Mouse (Mus musculus) limb, embryonic 14.5 days (tissue): ENCODE data around the gene Rcor3. TPM values are rescaled to one million over a fixed set of nuclear protein-coding genes. Genes with fewer than 3 reads are reported as not detected.

Experiments used
- ATAC-seq: fragments of 200-750 bp; cut with Nextera tagmentation; 2 replicates; pipeline ENCODE4 v1.8.0; 2017; ENCODE audit warnings: low read depth, moderate number of reproducible peaks, moderate TSS enrichment; ENCODE audit not compliant: low FRiP score
- DNase-seq: peaks from one replicate; pipeline ENCODE4 v3.0.0-alpha.2; 2015; ENCODE audit warnings: low spot score
- H3K27ac ChIP-seq: fragments of 300-500 bp; sonication (generic); replicated peaks from 2 replicates; pipeline ENCODE4 v1.5.1; 2014; ENCODE audit warnings: low read depth, mild to moderate bottlenecking, low read length, moderate library complexity, mixed read lengths
- H3K27me3 ChIP-seq: fragments of 300-500 bp; sonication (generic); 2 replicates; pipeline ENCODE4 v1.6.1; 2014; ENCODE audit warnings: low read length, mixed read lengths; ENCODE audit not compliant: control insufficient read depth, insufficient read depth
- H3K36me3 ChIP-seq: fragments of 300-500 bp; sonication (generic); 2 replicates; pipeline ENCODE4 v1.6.1; 2014; ENCODE audit warnings: mild to moderate bottlenecking, low read length, moderate library complexity, mixed read lengths; ENCODE audit not compliant: control insufficient read depth, insufficient read depth
- H3K4me1 ChIP-seq: fragments of 300-500 bp; sonication (generic); 2 replicates; pipeline ENCODE4 v1.6.1; 2014; ENCODE audit warnings: antibody characterized with exemption, low read length, mixed read lengths; ENCODE audit not compliant: control insufficient read depth, insufficient read depth
- H3K4me2 ChIP-seq: fragments of 300-500 bp; sonication (generic); replicated peaks from 2 replicates; pipeline ENCODE4 v1.6.1; 2014; ENCODE audit warnings: low read depth, mild to moderate bottlenecking, low read length, moderate library complexity; ENCODE audit not compliant: severe bottlenecking
- H3K4me3 ChIP-seq: fragments of 300-500 bp; sonication (generic); replicated peaks from 2 replicates; pipeline ENCODE4 v1.5.1; 2014; ENCODE audit warnings: low read length
- H3K9ac ChIP-seq: fragments of 300-500 bp; sonication (generic); 2 replicates; pipeline ENCODE4 v1.6.1; 2014; ENCODE audit warnings: mild to moderate bottlenecking, low read depth, low read length, moderate library complexity; ENCODE audit not compliant: severe bottlenecking
- H3K9me3 ChIP-seq: fragments of 300-500 bp; sonication (generic); 2 replicates; pipeline ENCODE4 v1.6.1; 2016; ENCODE audit warnings: low read length; ENCODE audit not compliant: control insufficient read depth
- POLR2A ChIP-seq: fragments of 200-500 bp; IDR thresholded peaks from 2 replicates; pipeline ENCODE4 v1.8.0; 2012; ENCODE audit warnings: inconsistent platforms, mild to moderate bottlenecking, moderate library complexity, borderline replicate concordance; ENCODE audit not compliant: insufficient read depth, insufficient read length; ENCODE audit errors: extremely low read depth
- WGBS: fragments of 180-500 bp; shearing (Covaris S2); extraction: QIAGEN DNeasy Blood & Tissue Kit; methylation state at CpG from one replicate; pipeline ENCODE4 v1.1.7; 2014; 5-methylcytosine and 5-hydroxymethylcytosine counted together
- polyA plus RNA-seq, 2 experiments: library from polyadenylated mRNA; depleted of rRNA in 1 of 2; stranded (reverse) in 1 of 2; unstranded in 1 of 2; fragments of >200 nt; fragmentation: Nextera tagmentation in 1 of 2; extraction: Ambion mirVana in 1 of 2; gene quantifications; 2 replicates each; pipeline versions ENCODE4 v1.2.1 to v1.2.3; 2012 to 2014

Gene Rcor3
- polyA plus RNA-seq, 2 experiments, result 34.3 to 49.8 TPM

DNA sequence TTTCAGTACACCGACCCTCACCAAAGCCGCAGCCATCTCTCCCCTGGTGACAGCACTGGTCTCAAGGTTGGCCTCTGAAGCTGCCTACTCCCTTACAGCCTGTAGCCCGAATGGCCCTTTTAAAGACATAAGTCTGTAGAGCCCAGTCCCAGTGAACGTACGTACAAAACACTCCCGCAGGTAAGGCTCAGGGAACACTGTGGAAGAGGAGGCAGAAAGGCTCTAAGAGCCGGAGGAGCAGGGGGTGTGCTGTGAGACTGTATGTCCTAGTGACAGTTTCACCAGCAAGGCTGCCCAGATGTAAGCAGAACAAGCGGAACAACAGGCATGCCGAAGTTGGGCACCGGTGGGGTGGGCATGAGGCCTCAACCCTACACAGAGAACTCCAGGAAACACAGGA, 52.6 kb downstream of the Rcor3 start:
- H3K9ac ChIP-seq, result no peak overlapping the region
- TF ChIP-seq POLR2A, result no peak
- H3K27ac ChIP-seq, result no peak overlapping the region
- H3K27me3 ChIP-seq, result no peaks in the 10 kb centered on the region
- DNase-seq, result no peak
- H3K4me1 ChIP-seq, result peaks cover 7% of the 10 kb centered on the region; the same call in 1 of the 2 replicates
- 90% methylated on average over 10 of the region's 10 CpGs for WGBS
- no peak for ATAC-seq
- H3K36me3 ChIP-seq, result no peaks in the 10 kb centered on the region
- H3K9me3 ChIP-seq, result no peaks in the 10 kb centered on the region
- no peak overlapping the region for H3K4me3 ChIP-seq
- H3K4me2 ChIP-seq, result no peak overlapping the region

DNA sequence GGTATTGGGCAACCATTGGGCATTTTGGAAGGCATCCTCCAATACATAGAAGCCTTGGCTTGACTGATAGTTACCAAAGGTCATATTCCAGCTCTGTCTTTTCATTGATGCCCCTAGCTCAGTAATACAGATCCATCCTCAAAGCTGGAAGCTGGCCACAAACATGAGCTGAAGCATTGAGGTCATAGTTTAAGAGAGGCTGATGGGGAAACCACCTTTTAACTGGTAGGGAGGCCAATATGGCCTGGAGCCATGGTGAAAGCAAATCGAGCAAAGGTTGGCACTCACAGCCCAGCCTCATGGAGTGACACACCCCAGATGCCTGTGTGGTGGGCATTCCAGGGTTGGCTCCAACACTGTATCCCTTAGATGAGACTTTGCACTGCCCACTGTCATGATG, 55.2 kb downstream of the Rcor3 start:
- 71% methylated on average over 1 of the region's 1 CpGs for WGBS
- no peak for TF ChIP-seq POLR2A
- Histone ChIP-seq H3K9me3 (no peaks in the 10 kb centered on the region), H3K27ac (no peak overlapping the region), H3K4me2 (no peak overlapping the region), H3K36me3 (no peaks in the 10 kb centered on the region), H3K27me3 (no peaks in the 10 kb centered on the region), H3K4me3 (no peak overlapping the region), H3K9ac (no peak overlapping the region), H3K4me1 (0 out of 2 replicates have a peak, but pooled peaks cover 3% of the 10 kb centered on the region)
- no peak for DNase-seq
- no peak for ATAC-seq

DNA sequence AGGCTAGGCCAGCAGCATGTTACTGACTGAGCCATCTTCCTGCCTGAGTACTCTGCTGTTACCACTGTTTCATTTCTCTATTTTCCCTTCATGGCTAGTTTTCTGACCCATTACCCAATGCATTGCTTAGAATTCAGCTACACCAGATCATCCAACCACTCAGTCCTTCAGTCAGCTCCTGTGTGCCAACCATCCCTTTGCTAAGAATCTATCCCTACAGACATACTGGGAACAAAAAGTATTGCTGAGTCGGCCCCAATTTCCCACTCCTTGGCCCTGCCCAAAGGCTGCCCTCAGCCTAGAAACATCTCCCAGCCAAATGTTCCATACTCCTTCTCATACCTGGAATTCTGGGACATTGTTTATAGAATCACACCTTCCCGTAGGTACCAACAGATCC, 56.7 kb downstream of the Rcor3 start:
- Histone ChIP-seq H3K27me3 (no peaks in the 10 kb centered on the region), H3K9me3 (no peaks in the 10 kb centered on the region), H3K36me3 (no peaks in the 10 kb centered on the region), H3K4me2 (no peak overlapping the region), H3K4me3 (no peak overlapping the region), H3K4me1 (0 out of 2 replicates have a peak, but pooled peaks cover 3% of the 10 kb centered on the region), H3K9ac (no peak overlapping the region), H3K27ac (no peak overlapping the region)
- no peak for TF ChIP-seq POLR2A
- WGBS, result 92% methylated on average over 2 of the region's 2 CpGs
- no peak for ATAC-seq
- DNase-seq, result no peak

DNA sequence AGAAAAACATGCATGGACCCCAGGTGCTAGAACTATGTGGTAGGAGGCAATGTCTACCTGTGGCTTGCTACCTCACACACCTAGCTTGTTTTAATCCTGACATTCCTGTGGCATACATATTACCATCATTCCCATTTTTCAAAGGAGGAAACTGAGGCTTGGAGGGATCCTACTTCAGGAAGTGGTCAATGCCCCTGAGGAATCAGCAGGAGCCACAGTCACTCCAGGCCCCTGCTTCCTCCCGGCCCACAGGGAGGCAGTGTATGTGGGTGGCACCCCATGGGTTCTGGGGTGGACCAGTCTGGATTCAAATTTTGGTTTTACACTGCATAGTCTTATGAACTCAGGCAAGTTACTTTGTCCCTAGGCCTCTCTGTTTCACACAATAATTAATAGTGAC, 58.7 kb downstream of the Rcor3 start:
- DNase-seq, result no peak
- no peaks in the 10 kb centered on the region for H3K36me3 ChIP-seq
- H3K9me3 ChIP-seq, result no peaks in the 10 kb centered on the region
- 86% methylated on average over 1 of the region's 1 CpGs for WGBS
- H3K4me1 ChIP-seq, result peaks cover 6% of the 10 kb centered on the region; the same call in 1 of the 2 replicates
- H3K27ac ChIP-seq, result no peak overlapping the region
- no peak for TF ChIP-seq POLR2A
- no peak overlapping the region for H3K4me2 ChIP-seq
- no peak overlapping the region for H3K4me3 ChIP-seq
- no peak overlapping the region for H3K9ac ChIP-seq
- H3K27me3 ChIP-seq, result no peaks in the 10 kb centered on the region
- no peak for ATAC-seq

DNA sequence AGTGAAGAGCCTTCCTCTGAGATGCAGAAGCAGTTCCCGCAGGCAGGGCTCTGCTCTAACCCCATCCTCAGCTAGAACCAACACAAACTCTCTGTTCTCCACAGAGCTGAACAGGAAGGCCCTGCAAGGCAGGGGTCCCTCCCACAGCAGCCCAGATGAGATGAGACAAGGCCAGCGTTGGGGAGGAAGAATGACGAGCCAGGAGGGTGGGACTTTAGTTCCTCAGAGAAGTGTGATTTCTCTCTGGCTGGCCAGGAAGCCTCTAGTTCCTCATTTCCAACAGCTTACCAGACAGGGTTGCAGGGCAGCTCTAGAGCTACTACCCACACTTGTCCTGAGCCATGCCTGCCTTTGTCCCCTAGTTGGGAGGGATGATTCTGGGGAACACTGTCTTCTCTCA, 59.5 kb downstream of the Rcor3 start:
- ATAC-seq, result no peak
- no peak for TF ChIP-seq POLR2A
- Histone ChIP-seq H3K27ac (no peak overlapping the region), H3K36me3 (no peaks in the 10 kb centered on the region), H3K4me1 (peaks cover 6% of the 10 kb centered on the region; the same call in 1 of the 2 replicates), H3K4me2 (no peak overlapping the region), H3K9me3 (no peaks in the 10 kb centered on the region), H3K27me3 (no peaks in the 10 kb centered on the region), H3K9ac (no peak overlapping the region), H3K4me3 (no peak overlapping the region)
- 40% methylated on average over 3 of the region's 3 CpGs for WGBS
- peak; percentile 51 for DNase-seq

DNA sequence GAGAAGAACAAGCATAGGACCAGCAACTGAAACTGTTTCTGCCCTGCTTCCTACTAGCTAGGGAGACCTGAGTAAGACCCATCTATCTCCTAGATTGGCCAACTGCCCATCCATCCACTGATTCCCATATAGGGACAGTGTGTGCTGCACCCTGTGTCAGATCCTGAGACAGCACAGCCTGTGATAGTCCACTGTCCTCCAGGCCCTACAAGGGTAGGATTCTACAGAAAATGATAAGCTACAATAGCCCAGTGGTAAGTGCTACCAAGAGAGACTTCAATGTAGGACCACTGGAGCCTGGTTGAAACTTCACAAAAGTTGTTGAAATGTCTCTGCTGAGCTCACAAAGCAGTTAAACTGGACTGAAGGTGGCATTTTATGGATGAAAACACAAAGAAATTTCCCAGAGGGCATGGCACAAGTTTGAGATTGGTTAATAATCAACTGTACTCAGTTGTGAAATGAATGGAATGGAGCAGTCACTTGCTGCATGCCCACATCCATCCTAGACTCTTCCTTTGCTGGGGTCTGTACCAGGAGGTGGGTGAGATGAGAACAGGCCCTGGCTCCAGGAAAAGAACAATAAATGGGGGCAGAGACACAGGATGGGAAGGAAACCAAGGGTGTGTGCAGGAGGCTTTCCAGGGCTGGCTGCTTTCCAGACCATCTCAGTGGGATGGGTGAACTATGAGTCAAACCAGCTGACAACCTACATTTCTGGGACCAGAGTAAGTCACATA, 60.9 kb downstream of the Rcor3 start:
- Histone ChIP-seq H3K9ac (no peak overlapping the region), H3K4me2 (no peak overlapping the region), H3K9me3 (no peaks in the 10 kb centered on the region), H3K27me3 (no peaks in the 10 kb centered on the region), H3K4me3 (no peak overlapping the region), H3K27ac (no peak overlapping the region), H3K4me1 (peaks cover 15% of the 10 kb centered on the region), H3K36me3 (no peaks in the 10 kb centered on the region)
- DNase-seq (no peak), ATAC-seq (no peak)
- TF ChIP-seq POLR2A, result no peak
